Mouse (Mus musculus): ENCODE results near the gene Appl1. TPM values are rescaled to one million over a fixed set of nuclear protein-coding genes. Genes with fewer than 3 reads are reported as not detected.
"Not testable (repeated sequence)": the region's sequence is repeated elsewhere in the genome, so short reads cannot be mapped to it uniquely, and the experiment has no call there.

Gene Appl1
- polyA plus RNA-seq, 1 experiment from 2014 or later: 31.3 TPM

DNA sequence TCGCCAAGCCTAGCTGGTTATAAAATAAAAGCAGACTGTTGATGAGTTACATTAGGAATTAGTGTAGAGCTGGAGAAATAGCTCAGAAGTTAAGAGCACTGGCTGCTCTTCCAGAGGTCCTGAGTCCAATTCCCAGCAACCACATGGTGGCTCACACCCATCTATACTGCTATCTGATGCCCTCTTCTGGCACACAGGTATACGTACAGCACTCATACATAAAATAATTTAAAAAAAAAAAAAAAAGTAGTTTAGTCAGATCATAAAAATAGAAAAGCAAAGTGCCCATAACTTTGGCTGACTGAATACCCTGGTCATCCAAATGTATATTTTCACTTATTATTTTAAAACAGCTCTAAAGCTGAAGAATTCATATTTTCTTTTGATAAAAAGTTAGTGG lies 2.1 kb upstream of the Appl1 start:
- Histone ChIP-seq H3K9me3 (ENCODE audit: low read length) (no peaks in the 10 kb centered on the region), H3K36me3 (ENCODE audit: insufficient read depth, low read length) (no peaks in the 10 kb centered on the region), H3K4me3 (ENCODE audit: low read length) (no peak overlapping the region), H3K4me2 (replicated peaks; ENCODE audit: low read depth, low read length) (no peak overlapping the region), H3K27ac (ENCODE audit: low read length) (no peak overlapping the region), H3K9ac (replicated peaks; ENCODE audit: low read length) (no peak overlapping the region), H3K27me3 (ENCODE audit: insufficient read depth, low read length) (no peaks in the 10 kb centered on the region), H3K4me1 (ENCODE audit: insufficient read depth, low read length) (peaks cover 16% of the 10 kb centered on the region)
- ATAC-seq (ENCODE audit: low FRiP score, low TSS enrichment): no peak
- WGBS: 81% methylated on average over 2 of the region's 2 CpGs

DNA sequence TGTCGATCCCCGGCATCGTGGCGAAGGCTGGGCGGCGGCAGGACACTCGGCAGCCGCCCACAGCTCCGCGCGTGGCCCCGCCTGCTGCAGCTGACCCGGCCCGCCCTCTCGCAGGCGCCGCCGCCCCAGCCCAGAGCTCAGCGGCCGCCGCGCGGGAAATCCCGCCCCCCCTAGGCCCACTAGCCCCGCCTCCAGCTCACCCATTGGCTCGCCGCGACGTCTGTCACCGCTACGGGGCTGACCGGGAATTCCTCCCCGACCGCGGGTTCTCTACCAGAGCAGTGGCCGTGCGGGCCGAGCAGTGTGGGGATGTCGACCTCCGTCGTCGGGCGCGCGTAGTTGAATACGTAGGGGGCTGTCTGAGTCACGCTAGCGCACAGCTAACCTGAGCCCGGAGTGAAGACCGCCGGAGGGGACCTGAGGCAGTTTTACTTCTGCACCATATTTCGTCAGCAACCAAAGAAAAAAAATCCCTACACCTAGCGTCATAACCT lies 546 bp downstream of the Appl1 start:
- Histone ChIP-seq H3K27me3 (ENCODE audit: insufficient read depth, low read length) (no peaks in the 10 kb centered on the region), H3K4me1 (ENCODE audit: insufficient read depth, low read length) (0 out of 2 replicates have a peak, but pooled peaks cover 10% of the 10 kb centered on the region), H3K27ac (ENCODE audit: low read length) (peak overlapping the region; percentile 87), H3K9ac (replicated peaks; ENCODE audit: low read length) (peak overlapping the region; percentile 94), H3K36me3 (ENCODE audit: insufficient read depth, low read length) (no peaks in the 10 kb centered on the region), H3K9me3 (ENCODE audit: low read length) (no peaks in the 10 kb centered on the region), H3K4me2 (replicated peaks; ENCODE audit: low read depth, low read length) (peak overlapping the region; percentile 74), H3K4me3 (ENCODE audit: low read length) (peak overlapping the region; percentile 88)
- peak; percentile 98 for ATAC-seq (ENCODE audit: low FRiP score, low TSS enrichment)
- under 1% methylated on average over 53 of the region's 53 CpGs for WGBS

DNA sequence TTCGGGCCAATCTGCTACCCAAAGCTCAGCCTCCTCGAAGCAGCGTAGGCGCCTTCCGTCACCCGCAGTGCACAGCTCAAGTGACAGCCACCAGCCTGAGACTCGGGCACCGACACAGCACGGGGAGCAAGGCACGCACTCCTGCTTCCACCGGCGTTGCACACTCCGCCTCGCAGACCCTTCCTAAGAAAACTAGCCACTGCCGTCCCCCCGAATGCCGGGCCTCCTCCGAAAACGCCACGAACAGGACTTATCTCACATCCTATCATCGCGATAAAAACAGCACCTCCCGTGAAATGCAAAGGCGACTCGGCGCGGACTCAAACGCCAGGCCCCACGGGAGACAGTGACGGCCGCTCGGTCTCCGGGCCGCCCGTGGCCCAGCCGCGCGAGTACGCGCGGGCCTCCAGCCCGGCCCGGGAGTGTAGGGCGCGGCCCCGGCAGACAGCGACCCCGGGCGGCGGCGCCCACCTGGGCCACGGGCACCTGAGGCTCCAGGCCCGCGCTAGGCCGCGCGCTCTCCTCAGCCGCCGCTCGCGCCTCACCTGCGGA lies 1.1 kb downstream of the Appl1 start:
- no peaks in the 10 kb centered on the region for H3K27me3 ChIP-seq (ENCODE audit: insufficient read depth, low read length)
- peak overlapping the region; percentile 74 for H3K4me2 ChIP-seq (replicated peaks; ENCODE audit: low read depth, low read length)
- ATAC-seq (ENCODE audit: low FRiP score, low TSS enrichment): peak; percentile 90
- H3K27ac ChIP-seq (ENCODE audit: low read length): peak overlapping the region; percentile 87
- H3K4me1 ChIP-seq (ENCODE audit: insufficient read depth, low read length): 0 out of 2 replicates have a peak, but pooled peaks cover 10% of the 10 kb centered on the region
- H3K36me3 ChIP-seq (ENCODE audit: insufficient read depth, low read length): no peaks in the 10 kb centered on the region
- peak overlapping the region; percentile 88 for H3K4me3 ChIP-seq (ENCODE audit: low read length)
- no peaks in the 10 kb centered on the region for H3K9me3 ChIP-seq (ENCODE audit: low read length)
- WGBS: under 1% methylated on average over 61 of the region's 62 CpGs
- H3K9ac ChIP-seq (replicated peaks; ENCODE audit: low read length): peak overlapping the region; percentile 94

DNA sequence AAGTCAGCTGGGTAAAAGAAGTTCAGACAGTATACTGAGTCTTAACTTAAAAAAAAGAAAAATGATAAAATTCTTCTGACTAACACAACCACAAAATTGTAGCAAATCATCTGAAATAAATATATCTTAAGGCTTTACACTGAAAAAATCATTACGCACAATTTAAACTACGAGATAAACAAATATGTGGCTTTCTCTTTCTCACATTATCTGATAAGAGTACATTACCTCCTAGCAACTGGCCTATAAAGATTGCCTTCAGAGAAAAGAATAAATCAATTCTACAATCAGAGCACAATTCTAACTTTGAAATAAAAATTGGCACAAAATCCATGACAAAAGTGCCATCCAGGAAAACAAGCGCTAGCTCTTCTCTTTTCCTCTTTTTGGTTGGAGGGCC lies 1.9 kb downstream of the Appl1 start:
- peak overlapping the region; percentile 74 for H3K4me2 ChIP-seq (replicated peaks; ENCODE audit: low read depth, low read length)
- peak overlapping the region; percentile 88 for H3K4me3 ChIP-seq (ENCODE audit: low read length)
- H3K9me3 ChIP-seq (ENCODE audit: low read length): no peaks in the 10 kb centered on the region
- 74% methylated on average over 3 of the region's 3 CpGs for WGBS
- H3K4me1 ChIP-seq (ENCODE audit: insufficient read depth, low read length): 0 out of 2 replicates have a peak, but pooled peaks cover 10% of the 10 kb centered on the region
- H3K36me3 ChIP-seq (ENCODE audit: insufficient read depth, low read length): no peaks in the 10 kb centered on the region
- no peaks in the 10 kb centered on the region for H3K27me3 ChIP-seq (ENCODE audit: insufficient read depth, low read length)
- no peak for ATAC-seq (ENCODE audit: low FRiP score, low TSS enrichment)
- no peak overlapping the region for H3K27ac ChIP-seq (ENCODE audit: low read length)
- H3K9ac ChIP-seq (replicated peaks; ENCODE audit: low read length): no peak overlapping the region

DNA sequence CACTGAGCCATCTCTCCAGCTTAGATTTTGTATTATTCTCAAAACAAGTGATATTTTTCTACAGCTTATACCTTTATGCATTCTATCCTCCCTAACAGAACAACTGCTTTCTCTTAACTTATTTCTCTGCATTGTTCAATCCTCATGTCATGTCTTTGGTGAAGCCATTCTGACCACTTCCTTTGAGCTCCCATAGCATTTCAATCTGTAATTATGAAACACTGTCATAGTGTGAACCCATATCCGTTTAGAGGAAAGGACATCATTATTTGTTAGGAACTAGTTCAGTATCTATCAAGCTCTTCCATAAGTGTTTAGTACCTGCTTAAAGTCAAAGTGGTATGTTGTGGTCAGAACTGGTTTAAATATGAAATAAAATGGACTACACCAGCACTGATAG lies 10.5 kb downstream of the Appl1 start:
- H3K9ac ChIP-seq (replicated peaks; ENCODE audit: low read length): no peak overlapping the region
- H3K4me2 ChIP-seq (replicated peaks; ENCODE audit: low read depth, low read length): no peak overlapping the region
- H3K4me1 ChIP-seq (ENCODE audit: insufficient read depth, low read length): no peaks in the 10 kb centered on the region
- 79% methylated on average over 1 of the region's 1 CpGs for WGBS
- no peak overlapping the region for H3K4me3 ChIP-seq (ENCODE audit: low read length)
- H3K27ac ChIP-seq (ENCODE audit: low read length): no peak overlapping the region
- H3K9me3 ChIP-seq (ENCODE audit: low read length): no peaks in the 10 kb centered on the region
- 0 out of 2 replicates have a peak, but pooled peaks cover 5% of the 10 kb centered on the region for H3K36me3 ChIP-seq (ENCODE audit: insufficient read depth, low read length)
- no peaks in the 10 kb centered on the region for H3K27me3 ChIP-seq (ENCODE audit: insufficient read depth, low read length)
- ATAC-seq (ENCODE audit: low FRiP score, low TSS enrichment): no peak

DNA sequence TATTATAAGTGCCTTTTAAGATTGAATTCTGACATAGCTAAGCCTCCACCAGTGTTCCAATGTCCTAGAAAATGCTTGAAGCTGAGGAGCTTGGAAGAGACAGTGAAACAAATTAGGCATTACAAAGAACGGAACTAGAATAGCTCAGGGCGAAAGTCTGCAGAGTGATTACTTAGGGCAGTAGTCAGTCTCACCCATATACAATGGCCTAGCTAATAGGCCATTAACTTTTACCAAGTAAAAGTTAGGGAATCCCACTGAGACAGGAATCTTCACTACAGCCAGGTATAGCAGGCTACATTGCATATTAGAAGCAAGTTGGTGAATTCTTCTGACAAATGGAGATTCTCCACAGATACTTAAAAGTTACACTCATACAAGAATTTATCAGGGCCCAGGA lies 14.9 kb downstream of the Appl1 start:
- H3K4me2 ChIP-seq (replicated peaks; ENCODE audit: low read depth, low read length); ATAC-seq (ENCODE audit: low FRiP score, low TSS enrichment); H3K9me3 ChIP-seq (ENCODE audit: low read length); H3K4me1 ChIP-seq (ENCODE audit: insufficient read depth, low read length); H3K27me3 ChIP-seq (ENCODE audit: insufficient read depth, low read length); H3K27ac ChIP-seq (ENCODE audit: low read length); H3K9ac ChIP-seq (replicated peaks; ENCODE audit: low read length); H3K4me3 ChIP-seq (ENCODE audit: low read length): not testable (repeated sequence)
- peaks cover 13% of the 10 kb centered on the region; the same call in 1 of the 2 replicates for H3K36me3 ChIP-seq (ENCODE audit: insufficient read depth, low read length)
- 87% methylated on average over 2 of the region's 2 CpGs for WGBS

DNA sequence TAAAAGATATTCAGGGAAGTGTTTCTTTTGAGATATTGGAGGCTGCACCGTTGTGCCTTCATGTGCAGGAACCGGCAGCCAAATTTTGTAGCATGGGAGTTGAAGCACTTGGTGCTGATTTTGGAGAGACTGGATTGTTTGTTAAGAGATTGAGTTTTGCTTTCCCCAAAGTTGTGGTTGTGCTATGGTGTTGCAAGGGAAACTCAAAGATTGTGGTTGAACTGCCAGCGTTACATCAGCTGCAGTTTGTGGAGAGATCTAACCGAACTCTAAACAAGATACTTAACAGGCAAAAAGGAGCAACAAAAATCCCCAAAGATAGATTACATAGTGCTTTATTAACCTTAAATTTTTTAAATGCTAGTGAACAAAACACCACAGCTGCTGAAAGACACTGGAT lies 35.5 kb downstream of the Appl1 start:
- WGBS: 95% methylated on average over 4 of the region's 4 CpGs
- Histone ChIP-seq H3K36me3 (ENCODE audit: insufficient read depth, low read length) (peaks cover 19% of the 10 kb centered on the region; the same call in 1 of the 2 replicates), H3K4me1 (ENCODE audit: insufficient read depth, low read length) (no peaks in the 10 kb centered on the region), H3K27me3 (ENCODE audit: insufficient read depth, low read length) (no peaks in the 10 kb centered on the region), H3K4me2 (replicated peaks; ENCODE audit: low read depth, low read length) (no peak overlapping the region), H3K4me3 (ENCODE audit: low read length) (no peak overlapping the region), H3K27ac (ENCODE audit: low read length) (no peak overlapping the region), H3K9me3 (ENCODE audit: low read length) (no peaks in the 10 kb centered on the region), H3K9ac (replicated peaks; ENCODE audit: low read length) (no peak overlapping the region)
- ATAC-seq (ENCODE audit: low FRiP score, low TSS enrichment): no peak

DNA sequence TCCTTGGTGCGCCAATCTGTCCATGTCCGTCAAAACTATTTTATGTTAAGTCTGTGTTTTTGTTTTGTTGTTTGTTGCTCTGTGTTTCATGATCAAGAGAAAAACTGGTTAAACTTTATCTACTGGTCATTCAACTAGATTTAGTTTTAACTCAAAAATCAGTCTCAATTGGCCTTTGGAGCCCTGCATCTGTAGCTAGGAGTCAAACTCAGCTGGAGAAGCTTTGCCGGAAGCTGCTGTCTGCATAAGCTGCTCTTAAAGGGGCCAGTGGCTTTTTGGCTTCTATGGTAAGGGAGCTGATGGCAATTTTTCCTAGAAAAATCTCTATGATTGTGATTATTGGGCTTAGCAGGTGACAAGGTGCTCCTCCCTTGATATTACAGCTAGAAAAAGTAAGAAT lies 36.1 kb downstream of the Appl1 start:
- Histone ChIP-seq H3K4me3 (ENCODE audit: low read length) (no peak overlapping the region), H3K27me3 (ENCODE audit: insufficient read depth, low read length) (no peaks in the 10 kb centered on the region), H3K36me3 (ENCODE audit: insufficient read depth, low read length) (peaks cover 19% of the 10 kb centered on the region; the same call in 1 of the 2 replicates), H3K9ac (replicated peaks; ENCODE audit: low read length) (no peak overlapping the region), H3K4me2 (replicated peaks; ENCODE audit: low read depth, low read length) (no peak overlapping the region), H3K4me1 (ENCODE audit: insufficient read depth, low read length) (no peaks in the 10 kb centered on the region), H3K9me3 (ENCODE audit: low read length) (no peaks in the 10 kb centered on the region), H3K27ac (ENCODE audit: low read length) (no peak overlapping the region)
- 89% methylated on average over 3 of the region's 3 CpGs for WGBS
- no peak for ATAC-seq (ENCODE audit: low FRiP score, low TSS enrichment)

DNA sequence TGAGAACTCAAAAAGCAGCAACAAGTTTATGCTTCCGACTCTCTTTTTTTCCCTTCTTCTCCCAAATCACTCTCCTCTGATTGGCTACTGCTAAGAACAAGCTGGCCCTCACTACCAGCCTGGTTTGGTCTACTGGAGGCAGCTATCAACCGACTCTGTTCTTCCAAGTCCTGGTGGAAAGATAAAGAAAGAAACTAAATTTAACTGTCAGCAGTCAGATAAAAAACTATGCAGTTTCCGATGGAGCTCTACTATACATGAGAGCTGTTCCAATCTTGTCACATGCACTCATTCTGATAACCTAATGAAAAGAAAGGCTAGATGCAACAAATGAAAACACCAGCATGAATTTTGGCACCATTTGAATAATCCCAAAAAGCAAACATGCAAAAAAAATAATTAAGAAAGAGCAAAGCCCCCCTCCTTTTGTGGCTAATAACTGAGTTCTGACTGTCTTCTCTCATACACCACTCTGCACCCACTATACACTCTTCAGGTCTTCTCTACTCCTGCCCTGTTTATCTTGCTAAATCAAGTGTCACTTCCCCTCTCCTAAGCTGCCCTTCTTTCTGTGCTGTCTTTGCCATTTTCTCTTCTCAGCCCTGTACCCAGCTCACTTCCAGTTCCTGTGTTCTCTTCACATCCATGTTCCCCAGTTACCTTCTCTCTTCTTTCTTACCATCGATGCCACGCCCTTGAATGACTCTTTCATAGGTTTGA lies 47.2 kb downstream of the Appl1 start:
- no peak overlapping the region for H3K4me2 ChIP-seq (replicated peaks; ENCODE audit: low read depth, low read length)
- peaks cover 28% of the 10 kb centered on the region for H3K36me3 ChIP-seq (ENCODE audit: insufficient read depth, low read length)
- WGBS: 91% methylated on average over 5 of the region's 5 CpGs

DNA sequence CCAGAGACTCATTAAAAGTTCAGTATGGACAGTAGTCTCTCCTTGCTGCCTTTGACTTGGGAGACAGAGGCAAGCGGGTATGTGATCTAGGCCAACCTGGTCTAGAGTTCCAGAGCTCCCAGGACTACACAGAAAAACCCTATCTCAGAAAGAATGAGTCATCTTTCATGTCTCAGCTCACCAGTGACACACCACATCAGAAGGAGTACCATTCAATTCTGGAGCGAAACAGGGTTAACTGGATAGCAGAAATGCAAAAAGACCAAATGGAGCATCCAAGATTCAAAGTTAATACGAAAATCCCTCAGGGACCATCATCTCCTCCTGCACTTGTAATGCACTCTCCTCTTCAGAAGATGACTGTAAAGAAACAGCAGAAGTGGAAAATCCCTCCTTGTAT lies 51.7 kb downstream of the Appl1 start:
- no peaks in the 10 kb centered on the region for H3K4me1 ChIP-seq (ENCODE audit: insufficient read depth, low read length)
- H3K9ac ChIP-seq (replicated peaks; ENCODE audit: low read length): no peak overlapping the region
- peaks cover 13% of the 10 kb centered on the region for H3K36me3 ChIP-seq (ENCODE audit: insufficient read depth, low read length)
- no peak overlapping the region for H3K4me2 ChIP-seq (replicated peaks; ENCODE audit: low read depth, low read length)
- no peaks in the 10 kb centered on the region for H3K27me3 ChIP-seq (ENCODE audit: insufficient read depth, low read length)
- no peaks in the 10 kb centered on the region for H3K9me3 ChIP-seq (ENCODE audit: low read length)
- WGBS: 94% methylated on average over 3 of the region's 3 CpGs
- no peak overlapping the region for H3K4me3 ChIP-seq (ENCODE audit: low read length)
- no peak for ATAC-seq (ENCODE audit: low FRiP score, low TSS enrichment)
- H3K27ac ChIP-seq (ENCODE audit: low read length): no peak overlapping the region

More for the DNA sequence above, 47.2 kb downstream of the Appl1 start:
- no peak overlapping the region for H3K27ac ChIP-seq (ENCODE audit: low read length)
- ATAC-seq (ENCODE audit: low FRiP score, low TSS enrichment): no peak
- no peaks in the 10 kb centered on the region for H3K27me3 ChIP-seq (ENCODE audit: insufficient read depth, low read length)
- no peak overlapping the region for H3K9ac ChIP-seq (replicated peaks; ENCODE audit: low read length)
- no peak overlapping the region for H3K4me3 ChIP-seq (ENCODE audit: low read length)
- H3K4me1 ChIP-seq (ENCODE audit: insufficient read depth, low read length): no peaks in the 10 kb centered on the region
- H3K9me3 ChIP-seq (ENCODE audit: low read length): no peaks in the 10 kb centered on the region

Measured in kidney, embryonic 16.5 days (tissue).